Mouse (Mus musculus): ENCODE data around the gene Wdr4.

DNA sequence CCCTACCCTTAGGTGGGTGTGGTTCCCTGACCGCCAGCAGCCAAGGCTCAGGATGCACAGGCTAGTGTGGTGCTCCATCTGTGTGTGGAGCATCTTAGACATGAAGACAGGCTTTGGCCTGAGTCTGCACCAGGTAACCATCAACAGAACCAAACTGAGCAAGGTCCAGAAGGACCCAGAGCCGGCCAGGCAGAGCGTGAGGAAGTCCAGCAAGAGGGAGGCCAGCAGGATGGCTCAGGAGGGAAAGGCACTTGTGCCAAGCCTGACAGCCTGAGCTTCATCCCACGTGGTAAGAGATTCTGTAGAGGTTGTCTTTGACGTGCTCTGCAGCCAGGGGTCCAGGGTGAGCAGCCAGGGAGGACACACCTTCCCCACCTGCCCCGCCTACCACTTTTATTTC lies 22.1 kb downstream of the Wdr4 start:
- TF ChIP-seq CTCF (IDR thresholded peaks at IDR 0.05; ENCODE audit: control insufficient read depth, insufficient read depth, insufficient read length), result no peak
- no peak for TF ChIP-seq MAX (IDR thresholded peaks at IDR 0.05)
- TF ChIP-seq USF1 (IDR thresholded peaks at IDR 0.05; ENCODE audit: low read depth), result no peak
- no peak for TF ChIP-seq MYOD1 (IDR thresholded peaks at IDR 0.05; ENCODE audit: control insufficient read depth, insufficient read length, low read depth)

Data from C2C12 (cell line).